Mouse (Mus musculus) kidney, postnatal 0 days (tissue): ENCODE results near the gene Dbr1. TPM values are rescaled to one million over a fixed set of nuclear protein-coding genes. Genes with fewer than 3 reads are reported as not detected.
"Not testable (repeated sequence)": the region's sequence is repeated elsewhere in the genome, so short reads cannot be mapped to it uniquely, and the experiment has no call there.

Experiments
- ATAC-seq: fragments of 200-750 bp; cut with Nextera tagmentation; replicated peaks from 2 replicates; pipeline ENCODE4 v1.8.0; 2017; ENCODE audit warnings: low read depth, moderate number of reproducible peaks, moderate TSS enrichment, moderate library complexity; ENCODE audit not compliant: low FRiP score
- DNase-seq: peaks from one replicate; pipeline ENCODE4 v3.0.0-alpha.2; 2016; ENCODE audit warnings: low spot score
- H3K27ac ChIP-seq: fragments of 300-500 bp; sonication (generic); 2 replicates; pipeline ENCODE4 v1.5.1; 2014; ENCODE audit warnings: mild to moderate bottlenecking
- H3K27me3 ChIP-seq: fragments of 300-500 bp; sonication (generic); 2 replicates; pipeline ENCODE4 v1.6.1; 2014; ENCODE audit warnings: low read length, mixed read lengths; ENCODE audit not compliant: insufficient read depth
- H3K36me3 ChIP-seq: fragments of 300-500 bp; sonication (generic); 2 replicates; pipeline ENCODE4 v1.6.1; 2014; ENCODE audit warnings: low read length, mixed read lengths; ENCODE audit not compliant: insufficient read depth
- H3K4me1 ChIP-seq: fragments of 300-500 bp; sonication (generic); replicated peaks from 2 replicates; pipeline ENCODE4 v1.6.1; 2014; ENCODE audit warnings: antibody characterized with exemption, low read length, mixed read lengths; ENCODE audit not compliant: insufficient read depth
- H3K4me2 ChIP-seq: fragments of 300-500 bp; sonication (generic); 2 replicates; pipeline ENCODE4 v1.6.1; 2014; ENCODE audit warnings: mild to moderate bottlenecking, low read length, moderate library complexity, mixed read lengths
- H3K4me3 ChIP-seq: fragments of 300-500 bp; sonication (generic); replicated peaks from 2 replicates; pipeline ENCODE4 v1.5.1; 2014; ENCODE audit warnings: low read depth, low read length
- H3K9ac ChIP-seq: fragments of 300-500 bp; sonication (generic); 2 replicates; pipeline ENCODE4 v1.6.1; 2014; ENCODE audit warnings: low read depth, low read length
- H3K9me3 ChIP-seq: fragments of 300-500 bp; sonication (generic); replicated peaks from 2 replicates; pipeline ENCODE4 v1.6.1; 2016; ENCODE audit warnings: low read length, inconsistent platforms, mixed read lengths
- CTCF ChIP-seq: IDR thresholded peaks from 2 replicates; pipeline ENCODE4 v1.5.1; 2016; ENCODE audit warnings: antibody characterized with exemption, low read depth, mild to moderate bottlenecking, moderate library complexity
- WGBS: fragments of 180-500 bp; shearing (Covaris S2); extraction: QIAGEN DNeasy Blood & Tissue Kit; methylation state at CpG from one replicate; pipeline ENCODE4 v1.1.7; 2014; 5-methylcytosine and 5-hydroxymethylcytosine counted together
- polyA plus RNA-seq: library from polyadenylated mRNA; unstranded; fragments of >200 nt; fragmentation: Nextera tagmentation; extraction: Ambion mirVana; gene quantifications from 2 replicates; pipeline ENCODE4 v1.2.1, GENCODE M21; 2015

The Dbr1 gene
- polyA plus RNA-seq, 1 experiment from 2014 or later, result 17.0 TPM

- DNase-seq (no peak), ATAC-seq (no peak)
- H3K4me2 ChIP-seq, result peak overlapping the region; percentile 91
- 2% methylated on average over 15 of the region's 15 CpGs for WGBS
- H3K36me3 ChIP-seq, result no peaks in the 10 kb centered on the region
- TF ChIP-seq CTCF, result no peak
- H3K9ac ChIP-seq, result peak overlapping the region; percentile 91
- H3K4me3 ChIP-seq, result peak overlapping the region; percentile 96
- H3K27ac ChIP-seq, result peak overlapping the region; percentile 97
- no peaks in the 10 kb centered on the region; the same call in none of the 2 replicates for H3K4me1 ChIP-seq
- no peaks in the 10 kb centered on the region for H3K9me3 ChIP-seq
- no peaks in the 10 kb centered on the region for H3K27me3 ChIP-seq
Observed at GRCm38 (mm10) chr9:99568023-99568346, 7.6 kb upstream of the Dbr1 start.

- H3K9ac ChIP-seq, result peak within 1 kb of the TSS; percentile 91
- no peaks in the 10 kb centered on the region for H3K9me3 ChIP-seq
- H3K27me3 ChIP-seq, result no peaks in the 10 kb centered on the region
- H3K36me3 ChIP-seq, result no peaks in the 10 kb centered on the region
- ATAC-seq (peak; percentile 95), DNase-seq (peak; percentile 95)
- peak within 1 kb of the TSS; percentile 96 for H3K4me3 ChIP-seq
- no peak for TF ChIP-seq CTCF
- no peaks in the 10 kb centered on the region; the same call in none of the 2 replicates for H3K4me1 ChIP-seq
- peak within 1 kb of the TSS; percentile 97 for H3K27ac ChIP-seq
- peak within 1 kb of the TSS; percentile 91 for H3K4me2 ChIP-seq
- under 1% methylated on average over 68 of the region's 70 CpGs for WGBS
Observed at GRCm38 (mm10) chr9:99568347-99569070, 7.1 kb upstream of the Dbr1 start, which contains the start of gene Armc8. Gene Armc8, minus strand, starts transcription at chr9:99568899.

- no peaks in the 10 kb centered on the region; the same call in none of the 2 replicates for H3K4me1 ChIP-seq
- H3K27ac ChIP-seq, result peak overlapping the region; percentile 97
- under 1% methylated on average over 9 of the region's 9 CpGs for WGBS
- no peak for TF ChIP-seq CTCF
- peak overlapping the region; percentile 96 for H3K4me3 ChIP-seq
- peak overlapping the region; percentile 91 for H3K9ac ChIP-seq
- peak overlapping the region; percentile 91 for H3K4me2 ChIP-seq
- DNase-seq, result no peak
- no peaks in the 10 kb centered on the region for H3K36me3 ChIP-seq
- no peaks in the 10 kb centered on the region for H3K9me3 ChIP-seq
- no peaks in the 10 kb centered on the region for H3K27me3 ChIP-seq
- no peak for ATAC-seq
Observed at GRCm38 (mm10) chr9:99569071-99569397, 6.6 kb upstream of the Dbr1 start.

- no peak overlapping the region for H3K9ac ChIP-seq
- H3K9me3 ChIP-seq, result no peaks in the 10 kb centered on the region
- H3K36me3 ChIP-seq, result peaks cover 17% of the 10 kb centered on the region
- H3K27me3 ChIP-seq, result no peaks in the 10 kb centered on the region
- H3K27ac ChIP-seq, result no peak overlapping the region
- ATAC-seq (no peak; the same call in 1 of the 2 replicates), DNase-seq (peak; percentile 85)
- H3K4me3 ChIP-seq, result no peak overlapping the region
- 34% methylated on average over 2 of the region's 2 CpGs for WGBS
- H3K4me1 ChIP-seq, result peaks cover 3% of the 10 kb centered on the region; the same call in 1 of the 2 replicates
- peak; percentile 84 for TF ChIP-seq CTCF
- H3K4me2 ChIP-seq, result no peak overlapping the region
Observed at GRCm38 (mm10) chr9:99580655-99581054, 5.1 kb downstream of the Dbr1 start.

GRCm38 (mm10) chr9:99587505-99588202 is 12.1 kb downstream of the Dbr1 start:
- peaks cover 12% of the 10 kb centered on the region for H3K36me3 ChIP-seq
- TF ChIP-seq CTCF, result peak; percentile 95
- no peak; the same call in 1 of the 2 replicates for ATAC-seq
- no peak overlapping the region for H3K4me2 ChIP-seq
- peak; percentile 75 for DNase-seq
- no peaks in the 10 kb centered on the region for H3K4me1 ChIP-seq
- H3K27me3 ChIP-seq, result no peaks in the 10 kb centered on the region
- H3K27ac ChIP-seq, result no peak overlapping the region
- no peak overlapping the region for H3K4me3 ChIP-seq
- 28% methylated on average over 8 of the region's 8 CpGs for WGBS
- no peak overlapping the region for H3K9ac ChIP-seq
- H3K9me3 ChIP-seq, result no peaks in the 10 kb centered on the region

- Histone ChIP-seq H3K9me3 (no peaks in the 10 kb centered on the region), H3K4me1 (no peaks in the 10 kb centered on the region), H3K27ac (no peak overlapping the region), H3K36me3 (no peaks in the 10 kb centered on the region), H3K9ac (no peak overlapping the region), H3K4me3 (no peak overlapping the region), H3K27me3 (no peaks in the 10 kb centered on the region), H3K4me2 (no peak overlapping the region)
- WGBS, result 67% methylated on average over 8 of the region's 8 CpGs
- DNase-seq (no peak), ATAC-seq (no peak)
- TF ChIP-seq CTCF, result no peak
Observed at GRCm38 (mm10) chr9:99591144-99591543, 15.5 kb downstream of the Dbr1 start.

GRCm38 (mm10) chr9:99599127-99599526 is 23.5 kb downstream of the Dbr1 start:
- ATAC-seq, H3K4me3 ChIP-seq, H3K9ac ChIP-seq, H3K27ac ChIP-seq, H3K4me1 ChIP-seq, H3K36me3 ChIP-seq, DNase-seq, H3K27me3 ChIP-seq, H3K9me3 ChIP-seq, H3K4me2 ChIP-seq: not testable (repeated sequence)
- WGBS, result 97% methylated on average over 6 of the region's 6 CpGs
